Mouse (Mus musculus) heart, adult 2 months (tissue): ENCODE results near the gene Sept9.

Source experiments
- CTCF ChIP-seq: fragments of 200-600 bp; IDR thresholded peaks from 2 replicates; pipeline ENCODE4 v1.8.1; 2022; ENCODE audit warnings: antibody characterized with exemption, mild to moderate bottlenecking, moderate library complexity
- POLR2A ChIP-seq: fragments of 200-500 bp; IDR thresholded peaks from 2 replicates; pipeline ENCODE4 v1.6.1; 2011; ENCODE audit warnings: mild to moderate bottlenecking, low read depth, low read length, control low read depth; ENCODE audit not compliant: insufficient read depth

DNA sequence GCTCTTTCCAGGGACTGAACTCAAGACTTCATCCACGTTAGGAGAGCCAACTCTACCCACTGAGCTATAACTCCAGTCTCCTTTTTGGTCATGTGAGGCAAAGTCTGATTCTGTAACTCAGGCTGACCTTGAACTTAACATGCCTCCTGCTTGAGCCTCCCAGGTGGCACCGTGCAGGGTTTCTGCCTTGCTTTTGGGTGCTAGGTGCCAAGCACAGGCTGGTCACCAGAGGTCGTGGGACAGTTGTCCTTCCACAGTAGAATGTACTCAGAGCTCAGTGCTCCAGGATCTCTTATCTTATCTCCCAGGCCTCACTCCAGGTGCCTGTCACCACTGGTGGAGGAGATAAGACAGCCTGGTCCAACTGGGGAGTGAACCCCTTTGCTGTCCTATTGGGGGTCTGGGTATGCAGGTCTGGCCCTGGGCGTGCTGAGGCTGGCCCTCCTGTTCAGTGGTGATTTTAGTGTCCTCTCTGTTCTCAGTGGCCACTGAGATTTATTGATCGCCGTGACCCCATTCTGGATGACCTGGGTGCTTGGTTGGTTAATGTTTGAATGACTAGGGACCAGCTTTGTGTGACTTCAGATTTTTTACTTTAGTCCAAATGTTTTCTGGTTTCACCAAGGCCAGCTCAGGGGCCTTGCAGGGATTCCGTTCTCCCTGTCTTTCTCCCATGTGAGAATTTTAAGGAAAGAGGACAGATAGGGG lies 136.8 kb downstream of the Sept9 start:
- TF ChIP-seq CTCF (no peak), POLR2A (no peak)
